Mouse (Mus musculus) skeletal muscle tissue, postnatal 0 days (tissue): Measurements from ENCODE around the gene Mdm4. TPM values are rescaled to one million over a fixed set of nuclear protein-coding genes. Genes with fewer than 3 reads are reported as not detected.

Experiments
- microRNA-seq, 2 experiments: library from miRNA; unstranded; fragments of <30 nt; microRNA quantifications; one replicate each; pipeline ENCODE4; 2016
- polyA plus RNA-seq: library from polyadenylated mRNA; unstranded; fragments of >200 nt; fragmentation: Nextera tagmentation; extraction: Ambion mirVana; gene quantifications from 2 replicates; pipeline ENCODE4 v1.2.1, GENCODE M21; 2015

Mdm4 gene
- 13.2 and 15.2 TPM in 2 replicates for polyA plus RNA-seq

DNA sequence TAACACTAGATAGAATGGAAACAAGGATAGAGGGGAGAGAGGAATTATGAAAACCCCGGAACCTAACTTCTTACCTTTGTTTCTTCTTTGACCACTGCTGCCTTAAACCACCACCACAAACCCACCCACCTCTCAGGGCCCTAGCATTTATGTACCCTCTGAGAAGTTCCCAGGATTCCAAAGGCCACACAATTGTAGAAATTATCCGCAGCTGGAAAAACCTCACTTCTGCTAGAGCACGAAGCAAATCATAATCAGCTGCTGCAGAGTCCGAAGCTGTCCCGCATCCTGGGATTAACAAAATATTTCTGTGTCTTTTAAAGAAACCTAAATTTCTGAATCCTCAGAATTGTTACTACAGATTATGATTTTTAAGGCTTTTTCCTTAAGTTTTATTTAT lies at the start of gene Mdm4:
Gene Mdm4 (minus strand): TSS at position 101 of the 400 bp plus-strand sequence.

DNA sequence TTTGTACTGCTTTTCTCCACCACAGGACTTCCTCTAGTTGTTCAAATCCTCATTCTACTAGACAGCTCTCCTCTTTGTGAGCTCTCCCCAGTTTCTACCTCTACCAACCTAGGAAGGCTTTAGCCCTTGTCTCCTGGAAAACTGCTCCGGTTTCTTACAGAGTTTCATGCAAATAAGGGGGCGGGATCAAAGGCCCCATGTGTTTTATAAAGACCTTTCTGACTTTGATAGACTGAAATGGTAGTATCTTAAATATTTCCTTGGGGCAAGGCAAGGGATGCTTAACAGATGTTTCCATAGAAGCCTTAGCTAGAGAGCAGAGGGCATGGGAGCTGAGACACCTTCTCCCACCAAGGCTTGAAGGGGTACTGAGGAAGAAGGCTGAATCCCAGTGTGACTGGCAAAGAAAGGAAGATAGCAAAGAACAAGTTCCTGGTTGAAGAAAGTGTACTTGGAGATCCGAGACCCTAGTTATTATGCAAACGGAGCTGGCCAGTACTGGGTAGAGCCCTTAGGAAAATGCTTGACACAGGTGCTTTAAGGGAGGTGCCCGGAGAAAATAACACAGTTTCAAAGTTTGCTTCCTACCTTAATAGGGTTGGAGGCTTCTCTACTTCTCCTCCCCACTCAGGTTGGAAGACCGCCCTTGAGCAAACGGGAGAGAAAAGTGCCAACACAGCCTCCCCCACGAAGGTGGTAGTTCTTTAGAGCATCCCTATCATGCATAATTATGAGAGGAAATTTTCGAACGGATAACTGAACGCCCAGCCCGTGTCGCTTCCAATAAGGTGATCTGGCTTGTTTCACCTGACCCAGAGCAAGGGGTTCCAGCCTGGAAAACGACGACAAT lies 14.9 kb upstream of the Mdm4 start, which contains the start of gene Pik3c2b:
Gene Pik3c2b (plus strand): TSS at position 657 of the 850 bp plus-strand sequence.

Small RNA genes within 50 kb of the gene (microRNA-seq; reads per million reads assigned to microRNA genes)
- 0 reads per million in 2 experiments for gene Gm44300

Other genes with a start within 250 kb of the Mdm4 start
- gene Lrrn2, start 150.3 kb downstream of the Mdm4 start, polyA plus RNA-seq, result 3.3 and 3.7 TPM in 2 replicates
- gene Pik3c2b, start 15.1 kb upstream of the Mdm4 start, polyA plus RNA-seq, result 8.5 and 11.1 TPM in 2 replicates
- gene Ppp1r15b, start 100.6 kb upstream of the Mdm4 start, polyA plus RNA-seq, result 15.8 and 17.5 TPM in 2 replicates
- 0.69 and 0.84 TPM in 2 replicates for gene Plekha6, start 133.6 kb upstream of the Mdm4 start, polyA plus RNA-seq